Mouse (Mus musculus) natural killer cell, adult 2 months (primary cell): ENCODE data around the gene 1110002E22Rik.

Experiments
- DNase-seq, 2 experiments: peaks; one replicate each; pipeline ENCODE4 v3.0.0; 2022; ENCODE audit warnings: low spot score in 2 of 2

The 1110002E22Rik gene

DNA sequence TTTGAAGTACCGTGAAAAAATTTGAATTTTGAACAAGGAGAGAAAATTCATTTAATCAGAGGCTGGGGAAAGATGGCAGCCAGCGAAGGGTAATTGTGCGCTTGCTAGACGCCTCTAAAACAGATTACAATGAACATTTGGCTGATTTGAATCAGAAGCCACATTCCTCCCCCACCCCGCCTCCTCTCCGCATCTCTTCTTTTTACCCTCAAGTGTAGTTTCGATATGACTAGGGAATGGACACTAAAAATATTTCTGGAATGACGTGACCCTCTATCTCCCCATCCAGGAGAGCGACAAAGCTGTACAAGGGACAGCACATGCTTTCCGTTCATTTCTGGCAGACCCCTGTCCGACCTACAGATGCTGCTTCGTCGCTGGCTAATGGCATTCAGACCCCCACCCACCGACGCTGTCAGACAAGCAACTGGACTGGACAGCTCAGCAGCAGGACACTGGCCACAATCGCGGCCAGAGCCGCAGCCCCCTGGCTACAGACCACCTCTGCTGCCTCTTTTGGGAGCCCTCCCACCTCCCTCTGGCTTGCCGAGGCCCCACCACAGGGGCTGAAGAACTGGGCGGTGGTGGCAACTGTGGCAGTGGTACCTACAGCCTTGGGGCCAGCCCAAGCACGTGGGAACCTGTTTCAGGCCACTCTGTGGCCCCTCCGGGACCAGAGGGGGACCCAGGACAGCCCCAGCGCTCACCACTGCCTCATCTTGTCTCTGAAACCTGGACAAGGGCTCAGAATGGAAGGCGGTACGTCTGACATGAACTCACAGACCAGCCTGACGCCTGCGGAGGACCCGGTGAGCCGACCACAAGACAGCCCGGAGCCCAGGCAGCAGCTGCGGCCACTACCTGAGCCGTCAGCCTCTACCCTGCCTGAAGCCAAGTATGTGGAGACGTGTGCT lies at the start of gene 1110002E22Rik:
TSS of gene 1110002E22Rik (plus strand) at position 321 of the 914 bp plus-strand sequence.
- no peak for DNase-seq

DNA sequence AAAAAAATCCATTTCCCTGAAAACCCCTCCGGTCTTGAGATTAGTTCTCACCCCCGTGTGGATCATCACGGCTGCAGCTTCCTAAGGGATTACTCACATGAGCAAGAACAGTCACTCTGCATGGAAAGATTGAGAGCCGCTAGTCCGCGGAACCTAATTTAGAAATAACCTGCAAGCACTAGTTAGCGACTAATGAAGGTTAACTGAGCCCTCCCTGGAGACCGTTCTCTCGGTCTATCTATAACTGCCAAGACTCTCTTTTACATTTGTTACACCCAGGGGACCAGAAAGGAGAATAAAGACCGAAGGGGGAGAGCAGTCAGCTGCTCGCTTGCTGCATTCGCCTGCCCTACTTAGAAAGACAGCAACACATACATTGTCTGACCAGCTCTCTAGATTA lies 48.0 kb upstream of the 1110002E22Rik start:
- DNase-seq: no peak

DNA sequence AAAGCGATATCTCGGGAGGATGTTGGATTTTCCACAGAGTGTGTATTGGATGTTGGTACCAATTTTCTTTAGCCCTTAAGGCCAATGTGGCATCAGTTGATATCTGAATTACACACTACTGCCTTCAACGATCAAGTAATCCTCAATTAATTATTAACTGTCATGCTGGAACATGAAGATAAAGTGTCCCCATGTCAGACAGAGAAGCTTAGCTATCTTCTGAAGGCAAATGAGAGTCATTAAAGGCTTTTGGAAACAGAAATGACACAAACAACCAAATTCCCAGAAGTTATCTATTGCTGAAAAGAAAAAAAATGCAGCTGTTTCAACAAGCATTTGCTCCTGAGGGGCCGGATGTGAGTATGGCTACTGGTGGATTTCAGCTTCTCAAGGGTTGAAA lies 42.8 kb upstream of the 1110002E22Rik start:
- DNase-seq: no peak

DNA sequence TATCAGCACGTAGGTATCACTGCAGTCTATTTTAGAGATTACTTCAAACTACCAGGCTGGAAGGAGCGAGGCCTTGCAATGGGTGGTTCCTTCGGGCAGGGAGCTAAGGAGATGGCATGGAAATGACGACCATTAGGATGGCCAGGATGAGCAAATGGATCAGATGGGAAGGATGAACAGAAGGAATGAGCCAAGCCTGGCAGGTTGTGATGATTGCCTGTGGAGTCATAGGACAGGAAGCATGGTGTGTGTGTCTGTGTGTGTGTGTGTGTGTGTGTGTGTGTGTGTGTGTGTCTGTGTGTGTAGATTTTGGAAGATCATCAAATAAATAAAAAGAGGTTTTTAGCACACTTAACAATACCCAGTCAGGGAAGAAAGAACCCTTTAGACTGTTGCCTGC lies 42.2 kb upstream of the 1110002E22Rik start:
- no peak for DNase-seq

DNA sequence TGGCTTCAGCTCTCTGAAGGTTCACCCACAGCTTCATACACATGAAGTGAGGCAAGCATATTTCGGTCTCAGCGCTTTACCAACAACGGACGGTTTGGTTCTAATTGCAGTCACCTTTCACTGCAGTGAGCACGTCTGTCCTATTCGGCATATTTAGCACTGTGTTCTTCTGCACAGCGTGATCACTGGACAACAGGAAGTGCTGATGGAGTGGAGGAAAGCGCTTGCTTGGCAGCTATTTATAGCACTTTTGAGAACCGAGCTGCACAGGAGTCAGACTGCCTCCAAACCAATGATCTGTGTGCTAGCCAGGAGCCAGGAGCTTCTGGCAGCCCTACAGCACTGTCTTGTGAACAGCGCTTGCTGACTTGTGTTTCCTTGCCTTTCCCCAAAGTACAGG lies 38.6 kb upstream of the 1110002E22Rik start:
- no peak for DNase-seq

DNA sequence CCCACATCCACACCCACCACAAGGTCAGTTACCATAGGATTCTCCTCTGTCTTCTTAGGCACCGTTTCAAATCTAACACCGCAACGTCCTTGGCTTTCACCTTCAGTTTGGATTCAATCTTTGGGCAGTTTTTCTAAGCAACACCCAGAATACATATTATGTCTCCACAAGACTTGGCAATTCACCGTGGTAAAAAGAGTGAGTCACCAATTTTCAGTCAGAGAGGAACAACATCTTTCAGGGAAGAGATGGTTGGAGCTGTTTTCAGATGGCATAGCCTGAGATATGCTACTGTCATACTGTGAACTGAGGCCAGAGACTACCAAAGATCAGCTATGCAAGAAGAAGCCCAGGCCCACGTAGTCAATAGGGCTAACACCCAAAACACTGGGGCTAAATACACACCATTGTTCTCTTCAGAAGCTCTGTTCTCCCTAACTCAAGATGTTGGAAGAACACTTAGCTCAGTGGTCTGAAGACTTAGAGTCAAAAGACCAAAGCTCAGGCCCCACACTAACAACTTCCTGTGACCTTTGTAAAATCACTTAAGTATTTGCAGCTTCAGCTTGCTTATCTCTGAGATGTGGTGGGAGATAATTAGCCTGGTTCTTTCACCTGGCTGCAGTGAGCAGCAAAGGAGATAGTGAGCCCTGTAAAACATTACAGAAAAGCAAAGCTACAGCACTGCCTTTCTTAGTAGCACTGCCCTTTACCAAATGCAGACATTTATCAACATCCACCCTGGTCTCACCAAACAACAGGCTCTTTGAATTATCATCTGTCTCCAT lies 37.1 kb upstream of the 1110002E22Rik start:
- DNase-seq: no peak

DNA sequence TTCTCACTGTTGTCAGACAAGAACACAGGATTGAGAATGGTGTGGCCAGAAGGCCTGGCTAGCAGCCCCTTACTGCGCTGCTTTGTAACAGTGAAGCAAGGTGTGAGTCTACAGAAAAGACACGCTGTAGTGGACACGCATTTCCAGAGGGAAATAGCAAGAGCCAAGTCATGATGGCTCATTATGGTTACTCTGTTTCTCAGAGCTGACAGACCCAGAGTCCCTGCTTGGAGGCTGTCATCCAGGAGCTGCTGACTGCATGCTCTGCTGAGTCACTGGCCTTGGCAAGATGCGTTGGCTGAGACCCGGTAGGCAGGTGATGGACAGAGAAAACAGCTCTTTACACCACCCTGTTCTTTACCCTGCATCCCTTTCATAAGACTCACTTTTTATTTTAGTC lies 35.5 kb upstream of the 1110002E22Rik start:
- no peak for DNase-seq

DNA sequence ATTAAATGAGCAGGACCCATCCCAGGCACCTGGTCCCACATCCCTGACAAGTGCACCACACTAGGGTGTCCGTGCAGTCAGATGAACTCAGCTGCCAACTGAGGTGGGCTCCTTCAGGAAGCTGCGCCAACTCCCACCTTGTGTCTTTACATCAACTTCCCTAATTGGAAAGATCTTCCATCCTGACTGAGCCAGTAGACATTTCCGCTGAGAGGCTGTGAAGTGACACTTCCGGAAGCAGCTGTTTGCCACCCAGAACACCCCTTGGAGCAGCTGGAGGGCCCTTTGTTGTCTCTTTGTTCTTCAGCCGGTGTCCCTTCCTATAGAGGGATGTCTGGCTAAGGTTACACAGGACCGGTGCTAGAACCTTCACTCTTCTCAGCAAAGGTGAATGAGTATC lies 34.3 kb upstream of the 1110002E22Rik start:
- DNase-seq: no peak

DNA sequence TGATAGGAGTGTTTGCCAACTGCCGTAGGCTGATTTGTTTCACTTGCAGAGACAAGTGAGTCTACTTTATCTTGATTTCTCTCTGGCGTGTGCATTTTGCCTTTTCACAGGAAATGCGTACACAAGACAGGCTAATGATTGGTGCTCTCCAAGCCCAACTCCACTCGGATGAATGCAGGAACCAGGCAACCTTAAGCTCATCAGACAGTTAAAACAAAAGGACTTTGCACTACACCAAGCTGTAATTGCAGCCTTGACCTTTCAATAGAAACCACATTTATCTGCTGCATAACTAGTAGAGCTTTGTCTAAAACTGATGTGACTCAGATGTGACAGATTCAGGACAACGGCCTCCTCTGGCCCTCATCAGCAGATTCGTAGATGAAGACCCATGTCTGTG lies 30.9 kb upstream of the 1110002E22Rik start:
- DNase-seq: no peak

DNA sequence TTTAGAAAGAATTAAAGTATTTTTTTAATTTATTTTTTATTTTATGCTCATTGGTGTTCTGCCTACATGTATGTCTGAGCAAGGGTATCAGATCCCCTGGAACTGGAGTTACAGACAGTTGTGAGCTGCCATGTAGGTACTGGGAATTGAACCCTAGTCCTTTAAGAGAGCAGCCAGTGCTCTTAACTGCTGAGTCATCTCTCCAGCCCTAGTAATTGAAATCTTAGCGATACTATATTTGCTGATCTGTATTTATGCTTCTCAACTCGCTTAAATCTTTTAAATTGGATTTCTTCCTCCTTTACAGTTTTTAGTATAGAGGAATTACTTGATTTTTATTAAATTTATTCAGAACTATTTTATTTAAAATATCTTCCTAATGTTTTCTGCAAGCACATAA lies 23.9 kb upstream of the 1110002E22Rik start:
- DNase-seq: no peak

DNA sequence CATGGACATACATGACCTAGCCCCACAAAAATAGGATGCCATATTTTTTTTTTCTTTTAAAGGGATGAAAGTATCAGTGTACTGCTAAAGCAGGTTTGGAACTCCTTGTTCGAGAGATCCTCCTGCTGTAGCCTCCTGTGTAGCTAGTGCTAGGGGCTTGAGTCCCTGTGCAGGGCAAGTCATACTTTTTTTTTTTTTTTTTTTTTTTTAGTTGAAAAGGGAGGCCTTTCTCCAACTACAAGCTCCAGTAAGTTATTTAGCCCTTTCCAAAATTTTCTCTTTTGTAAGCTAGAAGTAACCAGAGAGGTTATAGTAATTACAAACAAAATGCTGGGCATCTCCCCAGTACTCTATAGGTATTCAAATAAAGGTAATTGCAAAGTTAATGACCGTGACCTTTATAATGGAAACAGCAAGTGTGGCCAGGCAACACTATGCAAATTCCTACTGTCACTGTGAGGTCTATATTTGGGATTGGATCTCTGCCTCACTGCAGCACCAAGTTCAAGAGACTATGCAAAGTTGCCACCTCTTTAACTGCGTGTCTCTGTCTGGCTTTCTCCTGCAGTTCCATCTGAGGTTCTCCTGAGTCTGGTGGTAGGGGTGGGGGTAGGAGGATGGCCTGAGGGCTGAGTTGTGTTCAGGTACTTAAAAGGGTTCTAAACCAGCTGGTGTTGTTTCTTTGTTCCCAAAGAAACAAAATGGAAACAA lies 23.1 kb upstream of the 1110002E22Rik start:
- peak in 1 of 2 experiments; percentile 18 for DNase-seq

DNA sequence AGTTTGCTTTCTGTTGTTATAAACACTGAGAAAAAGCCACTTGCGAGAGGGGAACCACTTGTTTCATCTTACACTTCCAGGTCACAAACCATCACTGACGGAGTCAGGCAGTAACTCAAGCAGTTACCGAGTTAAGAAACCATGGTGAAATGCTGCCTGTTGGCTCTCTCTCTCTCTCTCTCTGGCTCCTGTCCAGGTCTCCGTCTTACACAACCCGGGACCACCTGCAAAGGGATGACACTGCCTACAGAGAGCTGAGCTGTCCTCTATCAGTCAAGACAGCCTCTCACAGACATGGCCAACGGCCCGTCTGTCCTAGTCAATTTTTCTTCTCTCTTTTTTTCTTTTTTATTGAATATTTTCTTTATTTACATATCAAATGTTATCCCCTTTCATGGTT lies 21.5 kb upstream of the 1110002E22Rik start:
- no peak for DNase-seq

DNA sequence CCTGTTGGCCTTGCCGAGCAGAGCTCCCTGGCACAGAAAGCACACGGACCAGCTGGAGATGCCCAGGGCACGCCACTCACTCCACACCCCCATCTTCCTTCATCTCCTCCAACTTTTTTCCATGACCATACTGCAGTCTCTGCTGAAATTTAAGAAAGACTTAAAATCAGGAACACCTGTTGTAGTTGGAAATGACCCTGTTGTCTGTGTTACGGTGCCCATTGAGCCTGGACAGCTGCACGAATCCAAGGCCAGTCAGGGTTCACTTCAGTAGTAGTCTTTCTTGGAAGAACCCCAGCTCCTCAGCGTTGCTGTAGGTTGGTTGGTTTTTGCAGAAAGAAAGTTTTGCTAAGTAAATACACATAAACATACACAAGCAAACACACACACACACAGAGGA lies 15.3 kb upstream of the 1110002E22Rik start:
- DNase-seq: no peak

DNA sequence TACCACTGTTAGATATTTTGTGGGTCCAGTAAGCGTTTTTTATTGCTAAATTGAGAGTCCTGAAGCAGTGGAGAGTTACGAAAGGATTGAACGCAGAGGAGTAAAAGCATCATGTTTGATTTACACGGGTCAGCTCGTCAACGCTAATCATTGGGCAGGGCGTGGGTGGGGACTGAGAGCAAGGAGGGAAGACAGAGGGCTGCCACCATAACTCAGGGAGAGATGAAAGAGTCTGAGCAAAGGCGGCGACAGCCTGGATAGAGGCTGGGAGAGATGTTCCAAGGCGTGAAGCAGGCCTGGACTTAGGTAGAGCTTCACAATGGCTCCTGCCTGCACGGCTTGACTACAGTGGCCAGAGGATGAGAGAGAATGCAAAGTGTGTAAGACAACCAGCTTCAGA lies 14.1 kb upstream of the 1110002E22Rik start:
- no peak for DNase-seq

DNA sequence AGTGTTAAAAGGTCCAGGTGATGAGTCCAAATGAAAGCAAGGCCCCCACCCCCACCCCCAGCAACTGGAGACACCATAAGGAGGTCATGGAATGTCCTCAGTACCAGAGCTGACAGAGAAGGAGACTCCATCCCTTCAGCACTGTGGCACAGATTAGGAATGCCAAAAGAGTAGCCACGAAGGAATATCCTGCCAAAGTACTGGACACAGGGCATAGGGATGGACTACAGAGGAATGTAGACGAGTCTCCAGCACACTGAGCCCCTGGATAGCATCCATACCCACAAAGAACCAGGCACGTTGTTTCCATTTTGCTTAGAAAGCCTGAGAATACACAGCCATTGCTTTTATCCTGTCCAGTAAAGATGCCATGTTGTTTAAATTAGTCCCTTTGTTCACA lies 13.4 kb upstream of the 1110002E22Rik start:
- DNase-seq: no peak

DNA sequence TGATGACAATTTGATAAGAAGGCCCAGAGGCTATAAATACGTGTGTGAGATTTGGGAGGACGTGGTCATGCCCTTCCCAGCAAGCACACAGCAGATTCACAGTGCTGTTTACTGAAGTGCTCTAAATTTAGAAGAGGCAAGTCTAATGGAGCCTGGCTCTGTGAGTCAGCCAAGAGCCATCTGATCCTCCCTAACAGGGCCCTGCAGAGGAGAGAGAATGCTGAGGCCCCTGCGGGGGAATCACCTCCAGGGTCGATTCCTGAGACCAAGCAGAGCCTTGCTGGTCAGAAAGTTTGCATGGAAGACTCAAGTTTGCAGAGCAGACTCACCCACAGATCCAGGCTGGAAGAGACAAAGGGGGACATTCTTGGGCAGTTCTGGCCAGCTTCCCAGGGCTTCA lies 10.9 kb upstream of the 1110002E22Rik start:
- DNase-seq: no peak

DNA sequence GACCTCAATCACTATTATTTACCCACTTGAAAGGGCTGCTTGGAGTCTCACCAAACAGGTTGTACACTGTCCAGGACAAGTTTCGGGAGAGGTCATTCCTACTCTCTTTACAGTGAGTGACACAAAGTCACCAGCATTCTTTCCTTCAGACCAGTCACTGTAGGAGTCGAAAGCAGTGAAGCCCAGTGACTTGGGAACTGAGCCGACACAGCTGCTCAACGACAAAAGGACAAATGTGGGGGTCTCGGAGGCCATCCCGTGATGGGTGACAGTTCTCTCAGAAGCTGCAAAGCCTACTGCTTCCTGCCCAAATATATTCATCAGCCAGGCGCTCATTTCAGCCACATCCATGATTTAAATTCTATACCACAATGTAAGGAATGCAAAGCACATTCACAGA lies 7.9 kb upstream of the 1110002E22Rik start:
- DNase-seq: no peak

DNA sequence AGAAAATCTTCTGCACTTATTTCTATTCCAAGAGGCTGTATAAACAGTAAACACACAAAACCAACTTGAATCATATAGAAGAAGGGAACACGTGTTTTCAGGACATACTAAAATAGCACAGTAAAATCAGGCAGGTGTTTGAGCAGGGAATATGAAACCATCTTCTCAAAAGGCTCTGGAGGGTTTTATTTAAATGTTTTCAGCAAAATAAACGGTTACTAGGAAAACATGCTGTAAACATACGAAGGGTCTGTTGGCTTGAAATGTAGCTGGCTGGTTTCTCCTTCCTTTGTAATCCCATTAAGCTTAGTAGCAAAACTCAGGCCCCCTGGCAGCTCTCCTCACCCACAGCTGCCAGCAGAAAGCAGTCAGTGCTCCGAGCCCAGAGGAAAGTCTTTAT lies 6.6 kb upstream of the 1110002E22Rik start:
- no peak for DNase-seq

DNA sequence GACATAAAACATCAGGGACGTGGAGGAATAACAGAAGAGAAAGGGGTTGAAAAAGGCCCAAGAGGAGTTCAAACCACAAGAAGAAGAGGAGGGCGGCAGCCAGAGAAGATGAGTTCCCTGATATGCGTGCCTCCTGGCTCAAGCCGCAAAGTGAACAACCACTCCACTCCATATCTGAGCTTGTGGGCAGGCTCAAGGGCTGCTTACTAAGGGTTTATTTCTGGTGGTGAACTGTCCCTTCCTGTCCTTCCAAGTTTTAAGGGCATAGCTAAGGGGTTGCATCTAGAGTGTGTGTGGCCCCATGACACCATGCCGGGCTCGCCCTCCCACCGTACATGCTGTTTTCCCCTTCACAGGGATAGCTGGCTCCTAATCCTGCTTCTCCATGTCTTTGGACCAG lies 4.4 kb upstream of the 1110002E22Rik start:
- no peak for DNase-seq

DNA sequence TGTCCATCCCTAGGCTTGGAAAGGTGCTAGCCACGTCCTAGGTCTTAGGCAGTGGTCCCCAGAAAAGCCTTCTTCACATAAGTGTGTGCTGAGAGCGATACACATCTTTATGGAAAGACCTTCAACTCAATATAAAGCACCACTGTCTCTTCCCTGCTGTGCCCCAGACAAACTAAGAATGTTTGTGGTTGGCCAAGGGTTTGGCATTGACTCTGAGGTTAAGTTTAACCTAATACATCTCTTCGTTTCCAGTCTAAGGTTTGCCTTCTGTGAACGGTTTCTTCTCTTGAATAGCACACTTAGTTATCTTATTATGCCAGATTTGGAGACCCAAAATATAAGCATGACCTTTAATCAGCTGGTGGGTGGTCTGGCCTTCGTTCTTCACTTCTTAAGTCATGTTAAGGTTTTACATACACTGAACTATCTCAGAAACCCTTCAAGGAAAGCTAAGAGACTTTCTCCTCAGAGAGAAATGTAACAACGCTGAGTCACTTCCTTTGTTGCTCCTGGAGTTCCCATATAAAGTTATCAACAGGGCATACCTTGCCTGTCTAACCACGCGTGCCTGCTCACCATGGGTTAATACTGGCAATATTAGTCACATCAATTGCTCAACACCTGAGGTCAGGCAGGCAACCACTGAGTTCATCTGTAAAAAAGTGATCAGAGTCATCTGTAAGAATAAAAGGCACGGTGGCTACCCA lies 3.5 kb upstream of the 1110002E22Rik start:
- no peak for DNase-seq

DNA sequence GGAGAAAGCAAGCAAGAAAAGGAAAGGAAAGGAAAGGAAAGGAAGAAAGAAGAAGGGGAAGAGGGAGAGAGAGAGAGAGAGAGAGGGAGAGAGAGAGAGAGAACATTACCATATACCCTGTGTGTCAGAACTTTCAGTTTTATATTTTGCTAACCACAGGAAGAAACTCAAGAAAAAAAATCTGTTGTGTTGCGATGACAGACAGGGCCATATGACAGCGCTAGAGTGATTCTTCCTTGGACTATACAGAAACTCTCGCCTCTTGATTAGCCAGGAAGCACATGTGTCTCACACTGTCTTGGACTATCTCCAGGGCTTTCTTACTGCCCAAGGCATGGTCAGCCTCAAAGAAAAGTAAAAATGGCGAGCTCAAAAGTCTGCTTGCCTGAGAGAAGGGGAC lies 2.2 kb upstream of the 1110002E22Rik start:
- no peak for DNase-seq
